Mouse (Mus musculus) heart, adult 2 months (tissue): ENCODE measurements around the gene Macrod1. TPM values are rescaled to one million over a fixed set of nuclear protein-coding genes. Genes with fewer than 3 reads are reported as not detected.

Source experiments
- DNase-seq, 2 experiments: peaks; one replicate each; pipeline ENCODE4 v3.0.0; 2021
- H3K27ac ChIP-seq: fragments of 200-600 bp; 2 replicates; pipeline ENCODE4 v1.8.1; 2022
- H3K27me3 ChIP-seq: fragments of 200-500 bp; 2 replicates; pipeline ENCODE4 v1.6.1; 2012; ENCODE audit warnings: mild to moderate bottlenecking, low read length, inconsistent platforms, mixed read lengths; ENCODE audit not compliant: control insufficient read depth, insufficient read depth
- H3K36me3 ChIP-seq: fragments of 200-500 bp; 2 replicates; pipeline ENCODE4 v1.6.1; 2012; ENCODE audit warnings: low read length, inconsistent platforms; ENCODE audit not compliant: control insufficient read depth, insufficient read depth
- H3K4me1 ChIP-seq: fragments of 200-500 bp; 2 replicates; pipeline ENCODE4 v1.6.1; 2011; ENCODE audit warnings: low read length; ENCODE audit not compliant: control insufficient read depth, insufficient read depth
- H3K4me3 ChIP-seq: fragments of 200-600 bp; 2 replicates; pipeline ENCODE4 v1.8.1; 2022
- H3K79me2 ChIP-seq: fragments of 200-500 bp; replicated peaks from 2 replicates; pipeline ENCODE4 v1.6.1; 2012; ENCODE audit warnings: mild to moderate bottlenecking, inconsistent platforms, low read length, moderate library complexity, mixed read lengths; ENCODE audit not compliant: control insufficient read depth, insufficient read depth
- H3K9ac ChIP-seq: fragments of 200-500 bp; 2 replicates; pipeline ENCODE4 v1.6.1; 2012; ENCODE audit warnings: low read depth, mild to moderate bottlenecking, control low read depth, inconsistent platforms, low read length, mixed read lengths
- CTCF ChIP-seq: fragments of 200-600 bp; IDR thresholded peaks from 2 replicates; pipeline ENCODE4 v1.8.1; 2022; ENCODE audit warnings: antibody characterized with exemption, mild to moderate bottlenecking, moderate library complexity
- EP300 ChIP-seq: fragments of 200-500 bp; IDR thresholded peaks from 2 replicates; pipeline ENCODE4 v1.6.1; 2011; ENCODE audit warnings: low read depth, low read length, control low read depth; ENCODE audit not compliant: insufficient read depth
- POLR2A ChIP-seq: fragments of 200-500 bp; IDR thresholded peaks from 2 replicates; pipeline ENCODE4 v1.6.1; 2011; ENCODE audit warnings: mild to moderate bottlenecking, low read depth, low read length, control low read depth; ENCODE audit not compliant: insufficient read depth
- WGBS: fragments of 180-500 bp; shearing (Covaris S2); methylation state at CpG from one replicate; pipeline ENCODE4 v1.1.7; 2018; 5-methylcytosine and 5-hydroxymethylcytosine counted together
- intact Hi-C: fragments of 180-260 bp; cut with DNase I; formaldehyde crosslinking; loops from one replicate; pipeline ENCODE4 v1.15.1; 2025
- polyA plus RNA-seq: library from polyadenylated mRNA; depleted of rRNA; stranded (reverse); fragments of >200 nt; gene quantifications from 2 replicates; pipeline ENCODE4 v1.2.3, GENCODE M21; 2012
- total RNA-seq, 2 experiments: library from RNA; stranded (reverse); gene quantifications; 2 replicates each; pipeline ENCODE4 v1.2.3; 2021

Gene Macrod1
- total and polyA plus RNA-seq, 3 experiments, result 262 to 309 (median 278) TPM

- intact Hi-C loops, result loop anchor here (1.0 kb wide), 1 partner anchor 201 kb away; no protein-coding TSS in a partner anchor
- no peak for TF ChIP-seq CTCF
- no peak for TF ChIP-seq POLR2A
- TF ChIP-seq EP300, result no peak
- 88% methylated on average over 9 of the region's 9 CpGs for WGBS
- H3K27ac ChIP-seq, result no peak overlapping the region
- H3K27me3 ChIP-seq, result no peaks in the 10 kb centered on the region
- H3K4me3 ChIP-seq, result no peak overlapping the region
- no peak for DNase-seq
- H3K4me1 ChIP-seq, result peaks cover 8% of the 10 kb centered on the region
- peaks cover 2% of the 10 kb centered on the region for H3K79me2 ChIP-seq
- H3K36me3 ChIP-seq, result no peaks in the 10 kb centered on the region
- H3K9ac ChIP-seq, result no peak overlapping the region
Measured at GRCm38 (mm10) chr19:7235461-7235860, 178.9 kb downstream of the Macrod1 start.

GRCm38 (mm10) chr19:7236011-7236410 lies 179.4 kb downstream of the Macrod1 start:
- no peaks in the 10 kb centered on the region for H3K27me3 ChIP-seq
- H3K9ac ChIP-seq, result no peak overlapping the region
- DNase-seq, result no peak
- no peak for TF ChIP-seq EP300
- TF ChIP-seq POLR2A, result no peak
- no peak for TF ChIP-seq CTCF
- no peak overlapping the region for H3K4me3 ChIP-seq
- WGBS, result 80% methylated on average over 2 of the region's 2 CpGs
- intact Hi-C loops, result no loop called here
- H3K4me1 ChIP-seq, result peaks cover 8% of the 10 kb centered on the region
- no peaks in the 10 kb centered on the region for H3K36me3 ChIP-seq
- no peak overlapping the region; the same call in 1 of the 2 replicates for H3K27ac ChIP-seq
- peaks cover 2% of the 10 kb centered on the region for H3K79me2 ChIP-seq

GRCm38 (mm10) chr19:7236742-7237141 lies 180.1 kb downstream of the Macrod1 start:
- 69% methylated on average over 4 of the region's 4 CpGs for WGBS
- H3K9ac ChIP-seq, result no peak overlapping the region
- no peak for DNase-seq
- H3K4me1 ChIP-seq, result peaks cover 8% of the 10 kb centered on the region
- peaks cover 2% of the 10 kb centered on the region for H3K79me2 ChIP-seq
- no peaks in the 10 kb centered on the region for H3K36me3 ChIP-seq
- no peak for TF ChIP-seq POLR2A
- TF ChIP-seq CTCF, result no peak
- TF ChIP-seq EP300, result no peak
- no peaks in the 10 kb centered on the region for H3K27me3 ChIP-seq
- intact Hi-C loops, result no loop called here
- no peak overlapping the region for H3K4me3 ChIP-seq
- no peak overlapping the region for H3K27ac ChIP-seq

- 62% methylated on average over 3 of the region's 3 CpGs for WGBS
- intact Hi-C loops, result no loop called here
- no peak for DNase-seq
- Histone ChIP-seq H3K36me3 (no peaks in the 10 kb centered on the region), H3K9ac (no peak overlapping the region), H3K4me1 (peaks cover 8% of the 10 kb centered on the region), H3K79me2 (peaks cover 2% of the 10 kb centered on the region), H3K27me3 (no peaks in the 10 kb centered on the region), H3K27ac (peak overlapping the region; percentile 85), H3K4me3 (peak overlapping the region; percentile 60)
- TF ChIP-seq POLR2A, result no peak
- no peak for TF ChIP-seq EP300
- no peak for TF ChIP-seq CTCF
Measured at GRCm38 (mm10) chr19:7239574-7239973, 183.0 kb downstream of the Macrod1 start.

GRCm38 (mm10) chr19:7240291-7240690 lies 183.7 kb downstream of the Macrod1 start:
- peak overlapping the region; percentile 85 for H3K27ac ChIP-seq
- no peaks in the 10 kb centered on the region for H3K27me3 ChIP-seq
- H3K36me3 ChIP-seq, result no peaks in the 10 kb centered on the region
- peak overlapping the region; percentile 60 for H3K4me3 ChIP-seq
- 3% methylated on average over 13 of the region's 13 CpGs for WGBS
- peaks cover 7% of the 10 kb centered on the region for H3K4me1 ChIP-seq
- peak overlapping the region; percentile 89 for H3K9ac ChIP-seq
- no peak for DNase-seq
- TF ChIP-seq EP300 (no peak), POLR2A (no peak), CTCF (no peak)
- intact Hi-C loops, result loop anchor here (2.0 kb wide), 2 partner anchors 23 to 25 kb away; partner anchors contain the start of gene Cox8a
- H3K79me2 ChIP-seq, result peaks cover 2% of the 10 kb centered on the region

GRCm38 (mm10) chr19:7240782-7241690 lies 184.4 kb downstream of the Macrod1 start, which contains the start of gene Naa40:
Gene Naa40, minus strand, starts transcription at chr19:7241183.
- no peak for TF ChIP-seq POLR2A
- TF ChIP-seq CTCF, result no peak
- TF ChIP-seq EP300, result 0 out of 2 replicates have a peak, but pooled peaks have one; percentile 26
- H3K79me2 ChIP-seq, result peaks cover 2% of the 10 kb centered on the region
- peak; percentile 94 to 95 for DNase-seq
- intact Hi-C loops, result loop anchor here (2.0 kb wide), 2 partner anchors 24 kb away; partner anchors contain the start of gene Cox8a
- H3K27me3 ChIP-seq, result no peaks in the 10 kb centered on the region
- H3K4me3 ChIP-seq, result peak within 1 kb of the TSS; percentile 60
- H3K9ac ChIP-seq, result peak within 1 kb of the TSS; percentile 89
- peaks cover 7% of the 10 kb centered on the region for H3K4me1 ChIP-seq
- H3K36me3 ChIP-seq, result no peaks in the 10 kb centered on the region
- peak within 1 kb of the TSS; percentile 85 for H3K27ac ChIP-seq
- WGBS, result under 1% methylated on average over 80 of the region's 80 CpGs
